Mouse (Mus musculus) embryo, embryonic 11 days (tissue): ENCODE data around the gene 4930519P11Rik.

Experiments
- DNase-seq: peaks from one replicate; pipeline ENCODE4 v3.0.0-alpha.2; 2015

Gene 4930519P11Rik

DNA sequence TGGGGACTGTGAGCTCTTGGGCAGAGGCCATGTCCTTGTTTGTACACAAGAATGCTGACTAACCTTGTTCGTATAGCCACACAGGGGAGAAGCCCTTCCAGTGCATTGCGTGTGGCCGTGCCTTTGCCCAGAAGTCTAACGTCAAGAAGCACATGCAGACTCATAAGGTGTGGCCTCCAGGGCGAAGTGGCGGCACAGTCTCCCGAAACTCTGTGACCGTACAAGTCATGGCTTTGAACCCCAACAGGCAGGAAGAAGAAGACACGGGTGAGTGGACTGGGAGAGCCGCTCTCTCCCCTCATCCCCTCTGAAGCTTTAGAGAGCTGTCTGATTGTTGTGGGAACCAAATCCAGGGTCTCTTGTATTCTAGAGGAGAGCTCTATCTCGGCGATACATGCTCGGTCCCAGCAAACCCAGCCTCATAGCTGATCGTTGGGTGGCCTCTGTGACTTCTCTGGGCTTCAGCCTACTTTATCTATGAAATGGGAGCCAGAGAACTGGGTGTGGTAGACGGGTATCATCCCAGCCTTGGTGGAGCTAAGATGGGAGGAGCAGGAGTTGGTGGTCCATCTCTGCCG, 19.1 kb upstream of the 4930519P11Rik start:
- DNase-seq: no peak

DNA sequence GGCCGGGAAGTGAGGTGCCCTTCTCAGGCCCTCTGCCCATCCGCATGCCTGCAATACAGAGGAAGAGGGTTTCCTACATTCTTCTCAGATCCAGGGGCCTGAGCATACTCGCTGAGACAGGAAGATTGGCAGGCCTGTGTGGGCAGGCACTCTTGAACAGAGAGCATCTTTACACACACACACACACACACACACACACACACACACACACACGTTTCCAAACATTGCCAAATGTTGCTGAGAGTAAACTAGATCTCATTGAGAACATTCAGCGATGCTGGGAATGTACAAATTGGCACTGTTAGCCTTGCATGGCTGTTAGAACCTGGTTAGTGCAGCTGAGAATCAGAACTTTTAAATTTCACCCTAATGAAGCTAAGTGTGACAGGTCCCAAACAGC, 17.3 kb upstream of the 4930519P11Rik start:
- DNase-seq: no peak

DNA sequence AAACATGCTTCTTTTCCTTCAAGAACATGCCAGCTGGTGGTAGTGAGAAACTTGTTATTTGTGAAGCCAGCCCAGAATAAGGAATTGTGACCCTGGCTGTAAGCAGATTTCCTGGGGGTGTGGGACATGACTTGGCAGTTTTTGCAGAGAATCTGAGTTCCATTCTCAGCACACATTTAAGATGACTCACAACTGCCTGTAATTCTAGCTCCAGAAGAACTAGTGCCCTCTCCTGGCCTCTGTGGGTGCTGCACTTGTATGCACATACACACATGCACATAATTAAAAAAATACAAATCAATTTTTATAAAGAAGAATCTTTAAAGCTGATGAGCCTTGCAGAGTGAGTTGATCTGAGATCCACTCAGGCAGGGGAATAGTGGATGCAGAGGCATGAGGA, 10.9 kb upstream of the 4930519P11Rik start:
- DNase-seq: no peak

DNA sequence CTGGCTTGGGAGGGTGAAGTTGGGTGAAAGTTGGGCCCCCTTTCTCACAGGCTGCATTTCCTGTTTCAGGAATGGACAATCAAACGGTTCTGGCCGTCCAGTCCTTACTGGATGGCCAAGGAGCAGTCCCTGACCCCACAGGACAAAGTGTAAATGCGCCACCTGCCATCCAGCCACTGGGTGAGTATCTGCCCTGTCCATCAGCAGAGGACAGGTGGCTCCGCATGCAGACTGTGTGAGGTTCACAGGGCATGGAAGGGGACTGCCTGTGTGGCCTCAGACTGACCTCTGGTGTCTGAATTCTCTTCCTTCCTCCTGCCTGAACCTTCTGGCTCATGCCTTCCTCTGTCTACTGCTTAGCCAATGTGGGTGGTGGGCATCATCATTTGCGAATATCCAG, 8.4 kb upstream of the 4930519P11Rik start:
- DNase-seq: no peak

DNA sequence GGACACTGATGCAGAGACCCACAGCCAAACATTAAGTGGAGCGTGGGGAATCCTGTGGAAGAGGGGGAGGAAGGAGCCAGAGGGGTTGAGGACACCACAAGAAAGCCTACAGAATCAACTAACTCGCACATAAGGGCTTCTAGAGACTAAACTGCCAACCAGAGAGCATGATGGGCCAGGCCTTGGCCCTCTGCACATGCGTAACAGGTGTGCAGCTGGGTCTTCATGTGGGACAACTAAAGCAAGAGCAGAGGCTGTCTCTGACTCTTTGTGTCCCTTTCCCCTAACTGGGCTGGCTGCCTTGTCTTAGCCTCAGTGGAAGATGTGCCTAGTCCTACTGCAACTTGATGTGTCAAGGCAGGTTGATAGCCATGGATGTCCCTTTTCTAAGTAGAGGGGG, 3.8 kb upstream of the 4930519P11Rik start:
- DNase-seq: no peak

DNA sequence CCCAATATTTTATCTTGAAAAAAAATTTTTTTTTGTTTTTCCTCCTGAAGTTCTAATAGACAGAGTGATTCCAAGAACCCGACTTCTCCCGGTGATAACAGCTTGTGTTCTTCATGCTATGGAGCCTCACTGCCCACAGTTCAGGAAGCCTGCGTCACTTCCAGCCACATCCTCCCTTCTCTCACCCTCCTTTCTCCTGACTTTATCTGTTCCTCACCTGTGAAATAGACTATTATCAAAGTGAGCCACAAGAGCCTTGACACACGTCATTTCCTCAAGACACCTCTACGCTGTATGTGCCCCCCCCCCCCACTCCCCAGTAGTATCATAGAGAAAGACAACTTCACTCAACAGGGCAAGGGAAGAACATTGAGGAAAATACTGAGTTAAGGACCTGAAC, 2.4 kb upstream of the 4930519P11Rik start:
- DNase-seq: no peak

DNA sequence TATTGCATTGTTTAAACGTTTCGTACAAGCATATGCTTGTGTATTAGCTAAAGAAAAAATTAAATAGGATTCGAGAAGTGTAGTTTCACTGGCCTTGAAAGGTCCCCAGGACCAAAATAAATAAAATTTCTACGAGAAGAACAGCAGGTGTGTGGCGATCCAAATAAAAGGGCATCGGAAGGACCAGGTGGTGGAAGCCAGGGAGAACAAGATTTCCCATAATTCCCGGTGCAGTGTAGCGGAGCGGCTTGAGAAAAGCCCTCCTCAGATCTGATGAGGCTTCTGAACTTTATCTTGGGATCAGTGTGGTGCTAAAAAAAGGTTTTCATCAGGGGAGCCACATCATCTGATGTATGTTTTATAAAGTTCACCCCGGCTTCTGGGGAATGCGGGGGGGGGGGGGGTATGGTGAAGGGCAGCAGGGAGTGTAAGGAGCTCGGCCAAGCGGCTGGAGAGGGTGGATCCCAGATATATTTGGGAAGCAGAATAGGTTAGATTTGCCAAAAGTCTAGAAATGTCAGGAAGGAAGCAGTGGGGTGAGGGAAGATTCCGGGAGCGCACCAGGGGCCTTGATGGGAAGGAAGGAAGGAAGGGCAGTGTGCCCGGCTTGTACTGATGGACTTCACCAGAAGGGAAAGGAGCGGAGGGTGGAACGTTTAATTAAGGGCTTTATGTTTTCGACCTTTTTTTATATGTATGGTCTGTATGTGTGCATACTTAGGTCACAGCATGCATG, 1.8 kb upstream of the 4930519P11Rik start:
- DNase-seq: no peak

DNA sequence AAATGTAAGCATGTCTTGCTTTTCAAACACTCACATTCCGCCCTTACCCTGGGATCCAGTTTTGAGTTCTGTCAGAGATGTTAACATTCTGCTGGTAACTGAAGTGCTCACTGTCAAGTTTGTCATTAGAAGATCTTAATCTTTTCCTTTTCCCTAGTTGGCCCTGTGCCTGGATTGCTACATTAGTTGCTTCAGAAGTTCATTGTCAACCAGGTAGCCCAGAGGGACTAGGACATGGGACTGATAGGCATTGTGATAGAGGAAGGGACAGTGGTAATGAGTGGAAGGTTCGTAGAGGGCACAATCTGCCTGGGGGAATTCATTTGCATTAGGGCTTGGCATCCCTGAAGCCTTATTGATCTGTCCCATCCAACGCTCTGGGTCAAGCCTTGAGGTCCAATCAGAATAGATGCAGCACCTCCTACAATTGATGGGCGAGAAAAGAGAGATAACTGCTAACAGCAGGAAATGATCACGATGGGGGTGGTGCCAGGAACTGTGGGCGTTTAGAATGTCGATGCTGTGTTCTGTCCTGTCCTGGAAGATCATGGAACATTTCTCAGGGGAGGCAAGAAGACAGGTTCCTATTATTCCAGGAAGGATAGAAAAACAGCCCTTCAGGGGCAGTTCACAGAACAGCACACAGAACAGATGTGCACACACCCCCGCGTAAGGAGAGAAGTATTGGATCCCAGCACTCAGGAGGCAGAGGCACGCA, 4.0 kb downstream of the 4930519P11Rik start:
- DNase-seq: no peak

DNA sequence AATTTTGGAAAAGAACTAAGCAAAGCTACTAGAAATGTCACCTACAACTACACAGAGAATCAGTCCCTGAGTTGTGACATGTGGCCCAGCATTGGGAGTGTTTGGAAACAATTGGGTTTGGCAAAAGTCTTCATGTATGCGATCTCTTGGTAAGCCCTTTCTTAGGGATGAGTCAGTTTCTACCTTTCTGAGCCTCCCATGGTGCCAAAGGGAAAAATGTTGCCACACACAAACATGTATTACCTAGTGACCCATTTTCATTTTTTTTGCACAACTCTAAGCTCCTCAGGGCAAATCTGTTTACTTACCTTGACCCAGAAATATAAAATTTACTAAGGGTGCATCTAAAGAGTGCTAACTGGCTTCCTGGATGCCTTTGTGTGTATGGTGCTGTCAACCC, 6.3 kb downstream of the 4930519P11Rik start:
- no peak for DNase-seq

DNA sequence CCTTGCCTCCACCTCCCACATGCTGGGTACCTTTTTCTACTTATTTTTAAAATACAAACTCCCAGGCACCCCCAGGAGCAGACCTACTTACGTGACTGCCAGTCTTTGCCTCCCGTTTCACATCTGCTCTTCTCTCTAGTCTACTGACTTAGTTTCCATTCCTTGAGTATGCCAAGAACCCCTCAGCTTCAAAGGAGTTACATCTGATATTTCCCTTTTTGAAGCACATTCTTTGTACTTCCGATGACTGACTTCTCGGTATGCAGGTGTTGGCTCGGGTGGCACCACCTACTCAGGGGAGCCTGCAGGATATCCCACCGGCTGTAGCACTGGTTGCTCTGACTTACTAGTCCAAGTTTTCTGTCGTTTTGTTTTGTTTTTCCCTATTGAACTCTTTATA, 9.1 kb downstream of the 4930519P11Rik start:
- no peak for DNase-seq

DNA sequence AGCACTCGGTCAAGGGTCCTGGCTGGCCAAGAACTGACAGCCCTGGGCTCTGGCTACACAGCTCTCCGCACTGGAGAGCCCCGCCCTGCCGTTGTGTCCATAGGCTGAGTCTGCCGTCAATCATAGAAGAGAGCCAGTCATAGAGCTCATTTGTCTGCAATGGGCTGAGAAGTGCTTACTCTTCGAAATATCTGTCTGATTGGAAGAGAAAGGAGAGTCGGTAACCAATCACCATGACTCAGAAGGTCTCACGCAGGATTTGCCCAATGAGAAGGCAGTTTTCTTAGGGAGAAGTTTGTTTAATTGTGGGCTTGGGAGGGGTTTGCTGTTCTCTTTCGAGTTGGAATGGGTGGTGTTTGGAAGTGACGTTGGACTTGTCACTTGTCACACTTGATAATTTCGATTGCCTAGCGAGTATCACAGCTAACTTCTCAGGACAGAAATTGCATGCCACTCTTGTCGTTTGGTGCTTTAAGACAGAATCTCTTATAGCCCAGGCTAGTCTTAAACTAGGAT, 9.5 kb downstream of the 4930519P11Rik start, which contains the start of gene Pxmp4:
Pxmp4 (minus strand) TSS at position 71 of the 516 bp plus-strand sequence.
- DNase-seq: peak; percentile 95

DNA sequence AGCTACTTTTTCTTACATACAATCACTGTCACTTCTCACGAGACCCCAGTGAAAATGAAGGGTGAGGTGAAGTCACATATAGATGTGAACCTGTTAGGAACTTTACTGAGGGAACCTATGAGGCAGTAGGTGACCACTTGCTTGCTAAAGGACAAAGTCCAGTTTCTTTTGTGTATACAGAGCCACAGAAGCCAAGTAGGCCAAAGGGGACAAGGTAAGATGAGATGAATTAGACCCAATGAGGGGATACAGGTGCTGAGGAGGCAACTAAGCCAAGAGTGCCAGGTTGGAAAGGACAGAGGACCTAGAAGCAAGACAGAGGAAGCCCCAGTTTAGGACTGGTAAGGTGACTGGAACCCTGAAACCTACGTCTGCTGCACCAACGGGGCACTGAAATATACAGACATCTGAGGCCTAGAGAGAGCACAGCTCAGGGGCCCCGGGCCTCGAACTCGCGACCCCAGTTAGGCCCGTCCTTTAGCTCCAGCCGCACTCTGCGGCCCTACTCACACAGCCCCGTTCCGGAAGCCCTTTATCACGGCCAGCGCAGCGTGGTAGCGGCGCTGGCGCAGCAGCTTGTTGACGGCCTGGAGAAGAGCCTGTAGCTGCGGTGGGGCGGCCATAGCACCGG, 10.1 kb downstream of the 4930519P11Rik start:
- DNase-seq: no peak

DNA sequence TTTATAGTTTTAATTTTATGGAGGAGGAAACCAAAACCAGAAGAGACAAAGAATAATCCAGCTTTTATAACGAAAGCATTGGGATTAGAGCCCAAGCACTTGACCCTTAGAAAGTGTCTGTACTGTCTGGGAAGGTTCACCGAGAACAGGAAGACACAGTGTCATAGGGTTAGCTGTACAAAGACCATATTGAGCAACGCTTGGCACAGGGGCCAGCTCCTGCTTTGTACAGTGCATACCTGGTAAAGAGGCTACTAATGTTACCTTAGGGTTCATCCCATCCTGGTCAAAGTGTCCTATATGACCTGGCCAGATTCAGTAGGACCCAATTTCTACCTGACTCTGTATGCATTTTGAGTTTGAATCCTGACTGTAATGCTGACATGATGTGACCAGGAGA, 11.9 kb downstream of the 4930519P11Rik start:
- DNase-seq: no peak

DNA sequence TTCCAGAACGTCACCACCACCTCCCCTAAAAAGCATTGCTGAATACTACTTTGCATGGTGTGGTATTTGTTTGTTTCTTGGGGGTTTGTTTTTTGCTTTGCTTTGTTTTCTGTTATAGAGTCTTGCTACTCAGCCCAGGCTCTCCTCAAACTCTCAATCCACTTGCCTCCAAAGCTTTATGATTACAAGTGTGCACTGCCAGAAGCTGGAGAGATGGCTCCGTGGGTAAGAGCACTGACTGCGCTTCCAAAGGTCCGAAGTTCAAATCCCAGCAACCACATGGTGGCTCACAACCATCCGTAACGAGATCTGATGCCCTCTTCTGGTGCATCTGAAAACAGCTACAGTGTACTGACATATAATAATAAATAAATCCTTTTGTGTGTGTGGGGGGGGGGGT, 12.7 kb downstream of the 4930519P11Rik start:
- no peak for DNase-seq

DNA sequence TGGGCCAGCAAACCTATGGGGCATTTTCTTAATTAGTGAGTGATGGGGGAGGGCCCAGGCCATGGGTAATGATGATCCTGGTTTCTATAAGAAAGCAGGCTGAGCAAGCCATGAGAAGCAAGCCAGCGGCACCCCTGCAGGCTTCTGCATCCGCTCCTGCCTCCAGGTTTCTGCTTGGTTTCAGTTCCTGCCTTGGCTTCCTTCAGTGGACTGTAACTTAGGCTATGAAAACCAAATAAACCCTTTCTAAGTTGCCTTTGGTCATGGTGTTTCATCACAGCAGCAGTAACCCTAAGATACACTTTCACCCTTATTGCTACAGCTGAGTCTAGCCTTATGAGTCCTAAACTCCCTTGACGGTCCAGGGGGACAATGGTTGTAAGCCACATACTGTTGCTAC, 15.8 kb downstream of the 4930519P11Rik start:
- DNase-seq: no peak

DNA sequence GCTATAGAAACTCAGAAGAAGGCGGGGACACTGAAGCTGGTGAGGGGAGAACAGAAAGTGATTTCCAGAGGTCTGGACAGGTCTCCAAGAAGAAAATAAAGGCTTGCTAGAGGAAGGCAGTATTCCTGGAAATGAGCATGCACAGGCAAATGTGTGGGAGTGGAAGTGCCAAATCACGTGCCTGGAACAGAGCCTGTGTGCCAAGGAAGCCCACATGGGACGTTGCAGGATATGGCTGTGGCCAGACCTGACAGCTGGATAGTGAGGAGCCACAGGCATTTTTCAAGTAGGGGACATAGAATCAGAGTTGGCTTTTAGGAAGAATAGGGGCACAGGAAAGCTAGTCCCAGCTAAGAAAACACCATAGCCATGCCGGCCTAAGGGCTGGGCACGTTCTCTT, 17.5 kb downstream of the 4930519P11Rik start:
- no peak for DNase-seq

DNA sequence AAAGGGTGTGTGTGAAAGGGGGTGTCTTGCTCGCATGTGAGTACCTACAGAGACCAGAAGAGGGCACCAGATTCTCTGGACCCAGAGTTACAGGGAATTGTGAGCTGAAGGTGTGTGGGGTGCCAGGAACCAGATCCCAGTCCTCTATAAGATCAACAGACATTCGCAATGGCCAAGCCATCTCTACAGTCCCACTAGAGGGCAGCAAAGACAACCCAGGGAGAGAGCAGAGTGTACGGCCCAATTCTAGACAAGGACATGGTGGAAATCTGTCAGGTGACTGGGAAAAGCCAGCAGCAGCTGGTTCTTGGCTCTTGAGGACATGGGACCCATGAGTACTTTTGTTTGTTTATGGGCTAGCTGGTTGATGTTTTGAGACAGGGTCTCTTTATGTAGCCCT, 20.2 kb downstream of the 4930519P11Rik start:
- peak; percentile 47 for DNase-seq

DNA sequence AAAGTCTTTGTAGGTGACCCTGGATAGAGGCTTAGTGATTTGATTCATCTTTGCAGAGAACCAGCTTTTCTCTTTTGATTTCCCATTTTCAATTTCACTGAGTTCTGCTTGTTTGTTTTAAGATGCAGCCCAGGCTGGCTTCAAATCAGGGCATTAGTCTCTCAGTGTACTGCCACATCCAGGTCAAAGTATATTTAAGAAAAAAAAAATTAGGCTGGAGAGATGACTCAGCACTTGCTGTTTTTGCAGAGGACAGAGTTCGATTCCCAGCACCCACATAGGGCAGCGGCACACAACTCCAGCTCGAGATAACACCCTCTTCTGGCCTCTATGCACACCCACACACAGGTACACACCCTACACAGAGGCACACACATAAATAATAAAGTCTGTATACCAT, 22.0 kb downstream of the 4930519P11Rik start:
- DNase-seq: no peak

DNA sequence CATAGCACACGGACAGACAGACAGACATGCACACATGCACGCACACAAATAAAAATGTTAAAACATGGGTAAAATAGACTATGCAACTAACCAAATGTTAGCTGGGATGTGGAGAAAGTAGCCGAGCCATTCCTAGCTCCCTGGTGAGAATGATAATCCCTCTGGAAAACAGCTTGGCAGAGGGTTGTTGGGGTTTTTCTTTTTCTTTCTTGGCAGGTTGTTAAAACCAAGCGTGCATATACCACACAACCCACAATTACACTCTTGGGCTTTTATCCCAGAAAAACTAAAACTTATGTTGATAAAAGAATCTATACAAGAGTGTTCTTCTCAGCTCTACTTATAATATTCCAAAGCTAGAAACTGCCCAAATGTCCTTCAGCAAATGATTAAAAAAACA, 24.2 kb downstream of the 4930519P11Rik start:
- no peak for DNase-seq

DNA sequence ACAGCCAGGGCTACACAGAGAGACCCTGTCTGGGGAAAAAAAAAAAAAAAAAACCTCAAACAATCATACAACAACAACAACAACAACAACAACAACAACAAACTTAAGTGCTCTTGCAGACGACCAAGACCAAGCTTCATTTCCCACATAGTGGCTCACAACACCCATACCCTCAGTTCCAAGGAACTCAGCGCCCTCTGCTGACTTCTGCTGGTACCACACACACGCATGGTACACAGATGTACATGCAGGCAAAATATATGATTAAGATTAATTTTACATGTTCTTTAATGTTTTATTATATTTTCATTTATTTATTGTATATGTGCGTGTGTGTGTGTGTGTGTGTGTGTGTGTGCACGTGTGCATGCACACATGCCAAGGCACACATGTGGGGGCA, 26.8 kb downstream of the 4930519P11Rik start:
- peak; percentile 42 for DNase-seq

DNA sequence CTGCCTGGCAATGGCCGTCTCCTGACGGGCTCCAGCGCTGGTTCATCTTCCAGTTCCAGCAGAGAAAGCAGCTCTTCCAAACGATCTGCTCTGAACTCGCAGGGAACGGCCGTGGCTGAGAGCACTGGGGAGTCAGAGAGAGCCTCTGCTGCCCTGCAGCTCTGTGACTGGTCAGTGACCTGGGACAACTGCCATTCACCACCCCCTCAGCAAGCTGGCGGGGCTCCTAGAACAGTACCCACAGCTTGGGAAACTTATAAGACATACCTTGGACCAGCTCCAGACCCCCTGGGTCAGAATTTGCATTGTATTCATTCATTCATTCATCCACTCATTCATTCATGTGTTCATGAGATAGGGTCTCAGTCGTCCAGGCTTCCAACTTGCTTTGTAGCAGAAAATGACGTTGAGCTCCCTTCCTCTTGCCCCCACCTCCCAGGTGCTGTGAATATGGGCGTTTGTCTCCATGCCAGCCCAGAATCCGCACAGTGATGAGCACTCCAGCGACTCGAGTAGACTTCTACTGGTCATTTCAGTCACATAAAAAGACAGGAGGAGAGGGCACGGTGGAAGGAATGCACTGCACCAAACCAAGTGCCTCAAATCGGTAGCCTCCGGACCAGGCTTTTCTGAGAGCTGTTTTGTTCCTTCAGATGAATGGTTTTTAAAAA, 28.2 kb downstream of the 4930519P11Rik start:
- no peak for DNase-seq

DNA sequence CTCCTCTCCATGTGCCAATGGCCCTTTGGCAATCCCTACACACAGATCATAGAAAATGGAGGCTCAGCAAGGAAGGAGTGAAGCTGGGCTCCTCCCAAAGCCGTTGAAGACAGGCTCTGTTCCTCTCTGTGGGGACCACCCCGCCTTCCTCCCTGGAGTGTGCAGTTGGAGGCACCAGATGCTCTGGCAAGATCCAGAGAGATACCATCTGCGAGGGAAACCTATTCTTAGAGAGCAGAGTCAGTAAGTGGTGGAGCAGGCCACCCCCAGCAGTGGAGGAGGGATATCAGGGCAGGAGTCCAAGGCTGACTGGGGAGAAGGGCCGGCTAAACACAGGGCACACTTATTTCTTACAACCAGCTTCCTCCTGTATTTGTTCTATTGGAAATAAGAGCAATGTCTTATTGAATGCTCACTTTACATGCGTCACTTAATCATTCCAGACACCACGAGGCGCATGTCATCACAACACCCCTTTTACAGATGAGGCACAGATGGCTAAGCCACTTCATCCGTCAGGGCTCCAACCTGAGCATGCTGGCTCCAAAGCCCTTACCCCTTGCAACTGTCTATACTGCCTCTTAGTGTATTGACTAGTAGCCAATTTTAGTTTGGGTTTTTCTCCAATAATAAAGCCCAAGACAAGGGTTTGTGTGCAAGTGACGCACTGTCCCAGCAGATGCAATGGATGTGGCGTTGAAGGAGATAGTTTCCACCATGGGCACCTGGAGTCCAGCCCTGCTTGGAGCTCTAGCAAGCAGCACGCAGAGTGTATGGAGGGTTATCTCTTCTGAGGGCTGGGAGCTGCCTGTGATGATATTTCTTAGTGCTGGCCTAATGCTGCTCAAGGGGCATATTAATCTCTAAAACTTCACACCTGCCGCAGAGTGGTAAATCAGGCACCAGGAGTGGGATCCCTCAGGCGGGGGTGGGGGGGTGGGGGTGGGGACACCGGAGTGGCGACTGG, 29.0 kb downstream of the 4930519P11Rik start:
- no peak for DNase-seq
